Mouse (Mus musculus): ENCODE measurements around the gene Olfr46. TPM values are rescaled to one million over a fixed set of nuclear protein-coding genes. Genes with fewer than 3 reads are reported as not detected.
"Not testable (repeated sequence)": the region's sequence is repeated elsewhere in the genome, so short reads cannot be mapped to it uniquely, and the experiment has no call there.

Gene Olfr46
- polyA plus RNA-seq (2016; fragmentation: Nextera tagmentation; extraction: Ambion mirVana), result 0.04 and 0.09 TPM in 2 replicates

- not testable (repeated sequence) for H3K4me1 ChIP-seq; DNase-seq (ENCODE audit: low spot score); H3K9me3 ChIP-seq (replicated peaks); H3K27ac ChIP-seq (replicated peaks); H3K36me3 ChIP-seq; H3K4me3 ChIP-seq; H3K27me3 ChIP-seq (ENCODE audit: low read depth, poor library complexity, severe bottlenecking)
- WGBS, result 86% methylated on average over 2 of the region's 2 CpGs
Observed at GRCm38 (mm10) chr7:140600969-140601368, at the start of gene Olfr46. Gene Olfr46 (plus strand): TSS chr7:140601269.

DNA sequence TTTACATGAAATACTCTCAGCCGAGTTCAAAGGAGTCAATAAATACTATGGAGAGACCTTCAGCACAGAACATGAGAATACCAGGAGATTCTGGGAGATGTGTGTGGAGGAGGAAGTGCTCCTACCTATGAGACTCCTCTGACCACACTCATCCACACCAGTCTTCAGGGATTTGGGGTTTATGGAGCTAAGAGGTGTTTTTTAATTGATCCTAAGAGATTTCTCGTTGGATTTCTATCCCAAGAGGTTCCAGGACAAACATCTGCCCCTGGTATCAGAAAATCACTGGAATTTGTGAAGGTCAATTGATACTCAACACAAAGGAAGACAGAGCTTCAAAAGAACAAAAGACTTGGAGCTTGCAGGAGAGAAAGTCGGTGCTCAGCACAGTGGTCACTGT, 33.5 kb upstream of the Olfr46 start, which contains the start of gene Olfr538:
TSS of gene Olfr538 (plus strand) at position 301 of the 400 bp plus-strand sequence.
- Histone ChIP-seq H3K9me3 (replicated peaks) (0 out of 2 replicates have a peak, but pooled peaks cover 11% of the 10 kb centered on the region), H3K36me3 (no peaks in the 10 kb centered on the region), H3K27ac (replicated peaks) (no peak within 1 kb of the TSS), H3K4me1 (no peaks in the 10 kb centered on the region), H3K27me3 (ENCODE audit: low read depth, poor library complexity, severe bottlenecking) (no peaks in the 10 kb centered on the region), H3K4me3 (no peak within 1 kb of the TSS)
- DNase-seq (ENCODE audit: low spot score), result no peak
- WGBS, result 65% methylated on average over 3 of the region's 3 CpGs

GRCm38 (mm10) chr7:140628670-140629069, 27.6 kb downstream of the Olfr46 start, which contains the start of gene Olfr61:
Gene Olfr61 (plus strand): TSS chr7:140628970.
- not testable (repeated sequence) for H3K27ac ChIP-seq (replicated peaks); H3K4me1 ChIP-seq; H3K4me3 ChIP-seq; H3K9me3 ChIP-seq (replicated peaks); H3K36me3 ChIP-seq; H3K27me3 ChIP-seq (ENCODE audit: low read depth, poor library complexity, severe bottlenecking); DNase-seq (ENCODE audit: low spot score)
- 92% methylated on average over 3 of the region's 3 CpGs for WGBS

DNA sequence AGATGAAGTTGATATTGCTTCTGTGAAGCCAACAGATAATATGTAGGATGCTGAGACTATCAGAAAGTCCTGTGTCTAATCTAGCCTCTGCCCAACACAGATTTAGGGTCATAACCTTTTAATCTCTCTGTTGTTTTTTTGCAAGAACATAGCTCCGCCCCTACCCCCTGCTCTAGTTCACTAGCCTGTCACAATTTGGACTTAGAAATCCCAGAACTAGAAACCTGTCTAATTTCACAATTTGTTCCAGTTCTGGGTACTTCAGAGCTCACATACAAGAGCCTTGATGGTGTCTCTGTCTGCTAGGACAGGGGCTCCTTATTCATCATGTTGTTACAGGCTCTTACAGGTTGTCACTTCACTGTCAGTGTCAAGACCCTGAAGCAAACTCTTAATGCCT, 29.5 kb downstream of the Olfr46 start:
- H3K27ac ChIP-seq (replicated peaks), result no peak overlapping the region
- WGBS, result 70% methylated on average over 1 of the region's 1 CpGs
- H3K4me1 ChIP-seq, result peaks cover 5% of the 10 kb centered on the region
- no peak overlapping the region for H3K4me3 ChIP-seq
- no peaks in the 10 kb centered on the region for H3K36me3 ChIP-seq
- H3K27me3 ChIP-seq (ENCODE audit: low read depth, poor library complexity, severe bottlenecking), result no peaks in the 10 kb centered on the region
- DNase-seq (ENCODE audit: low spot score), result no peak
- no peaks in the 10 kb centered on the region for H3K9me3 ChIP-seq (replicated peaks)

- H3K9me3 ChIP-seq (replicated peaks), result no peaks in the 10 kb centered on the region
- H3K27ac ChIP-seq (replicated peaks), result no peak within 1 kb of the TSS
- 95% methylated on average over 1 of the region's 1 CpGs for WGBS
- no peak for DNase-seq (ENCODE audit: low spot score)
- no peaks in the 10 kb centered on the region for H3K4me1 ChIP-seq
- no peaks in the 10 kb centered on the region for H3K27me3 ChIP-seq (ENCODE audit: low read depth, poor library complexity, severe bottlenecking)
- H3K4me3 ChIP-seq, result no peak within 1 kb of the TSS
- no peaks in the 10 kb centered on the region for H3K36me3 ChIP-seq
Observed at GRCm38 (mm10) chr7:140646152-140646551, 45.1 kb downstream of the Olfr46 start, which contains the start of gene Olfr53. Gene Olfr53 (plus strand): TSS chr7:140646452.

- H3K27ac ChIP-seq (replicated peaks), result no peak within 1 kb of the TSS
- H3K4me3 ChIP-seq, result no peak within 1 kb of the TSS
- H3K27me3 ChIP-seq (ENCODE audit: low read depth, poor library complexity, severe bottlenecking), result no peaks in the 10 kb centered on the region
- WGBS, result 83% methylated on average over 4 of the region's 4 CpGs
- H3K36me3 ChIP-seq, result no peaks in the 10 kb centered on the region
- no peak for DNase-seq (ENCODE audit: low spot score)
- no peaks in the 10 kb centered on the region for H3K4me1 ChIP-seq
- H3K9me3 ChIP-seq (replicated peaks), result no peaks in the 10 kb centered on the region
Observed at GRCm38 (mm10) chr7:140659630-140660029, 58.6 kb downstream of the Olfr46 start, which contains the start of gene Olfr539. Gene Olfr539 (plus strand): TSS chr7:140659930.

Other genes with a start within 250 kb of the Olfr46 start
- not detected in 2 replicates for gene Olfr60, start 239.6 kb upstream of the Olfr46 start, polyA plus RNA-seq (2016; fragmentation: Nextera tagmentation; extraction: Ambion mirVana)
- not detected in 2 replicates for gene Olfr530, start 224.9 kb upstream of the Olfr46 start, polyA plus RNA-seq (2016; fragmentation: Nextera tagmentation; extraction: Ambion mirVana)
- not detected in 2 replicates for gene Olfr531, start 198.4 kb upstream of the Olfr46 start, polyA plus RNA-seq (2016; fragmentation: Nextera tagmentation; extraction: Ambion mirVana)
- not detected in 2 replicates for gene Olfr532, start 179.6 kb upstream of the Olfr46 start, polyA plus RNA-seq (2016; fragmentation: Nextera tagmentation; extraction: Ambion mirVana)
- not detected in 2 replicates for gene Olfr533, start 137.9 kb upstream of the Olfr46 start, polyA plus RNA-seq (2016; fragmentation: Nextera tagmentation; extraction: Ambion mirVana)
- not detected in 2 replicates for gene Olfr535, start 117.1 kb upstream of the Olfr46 start, polyA plus RNA-seq (2016; fragmentation: Nextera tagmentation; extraction: Ambion mirVana)
- not detected in 2 replicates for gene Olfr536, start 93.9 kb upstream of the Olfr46 start, polyA plus RNA-seq (2016; fragmentation: Nextera tagmentation; extraction: Ambion mirVana)
- not detected in 2 replicates for gene Olfr538, start 33.4 kb upstream of the Olfr46 start, polyA plus RNA-seq (2016; fragmentation: Nextera tagmentation; extraction: Ambion mirVana)
- gene Olfr61, start 27.7 kb downstream of the Olfr46 start, polyA plus RNA-seq (2016; fragmentation: Nextera tagmentation; extraction: Ambion mirVana), result not detected in 2 replicates
- not detected in 2 replicates for gene Olfr53, start 45.2 kb downstream of the Olfr46 start, polyA plus RNA-seq (2016; fragmentation: Nextera tagmentation; extraction: Ambion mirVana)
- not detected in 2 replicates for gene Olfr539, start 58.7 kb downstream of the Olfr46 start, polyA plus RNA-seq (2016; fragmentation: Nextera tagmentation; extraction: Ambion mirVana)
- not detected in 2 replicates for gene Olfr45, start 80.7 kb downstream of the Olfr46 start, polyA plus RNA-seq (2016; fragmentation: Nextera tagmentation; extraction: Ambion mirVana)
- not detected in 2 replicates for gene Olfr541, start 96.0 kb downstream of the Olfr46 start, polyA plus RNA-seq (2016; fragmentation: Nextera tagmentation; extraction: Ambion mirVana)
- gene Cyp2e1, start 162.5 kb downstream of the Olfr46 start, polyA plus RNA-seq (2016; fragmentation: Nextera tagmentation; extraction: Ambion mirVana), result not detected in 2 replicates
- 0.12 TPM in 1 of 2 replicates, not detected in the other for gene Syce1, start 186.6 kb downstream of the Olfr46 start, polyA plus RNA-seq (2016; fragmentation: Nextera tagmentation; extraction: Ambion mirVana)
- gene Zfp941, start 220.9 kb downstream of the Olfr46 start, polyA plus RNA-seq (2016; fragmentation: Nextera tagmentation; extraction: Ambion mirVana), result 3.0 and 5.6 TPM in 2 replicates
- gene Urah, start 233.7 kb downstream of the Olfr46 start, polyA plus RNA-seq (2016; fragmentation: Nextera tagmentation; extraction: Ambion mirVana), result 0.39 and 0.55 TPM in 2 replicates
- not detected in 2 replicates for gene Scgb1c1, start 244.3 kb downstream of the Olfr46 start, polyA plus RNA-seq (2016; fragmentation: Nextera tagmentation; extraction: Ambion mirVana)
- not detected in 2 replicates for gene Odf3, start 246.5 kb downstream of the Olfr46 start, polyA plus RNA-seq (2016; fragmentation: Nextera tagmentation; extraction: Ambion mirVana)

Data from midbrain, embryonic 10.5 days (tissue).